Mouse (Mus musculus) liver, adult 2 months (tissue): Measurements from ENCODE around the gene Mia. TPM values are rescaled to one million over a fixed set of nuclear protein-coding genes. Genes with fewer than 3 reads are reported as not detected.
A peak's percentile ranks its signal among the peaks of the same experiment; 100 is the strongest.

Experiments used
- DNase-seq: peaks from one replicate; pipeline ENCODE4 v3.0.0-alpha.2; 2011; ENCODE audit warnings: low read depth, low spot score; ENCODE audit errors: extremely low read depth
- H3K27ac ChIP-seq: fragments of 200-500 bp; replicated peaks from 2 replicates; pipeline ENCODE4 v1.5.1; 2012; ENCODE audit warnings: low read depth, mild to moderate bottlenecking, control low read depth, inconsistent platforms, low read length; ENCODE audit not compliant: insufficient read depth
- H3K27me3 ChIP-seq: fragments of 200-500 bp; 2 replicates; pipeline ENCODE4 v1.6.1; 2012; ENCODE audit warnings: mild to moderate bottlenecking, moderate library complexity, low read length, inconsistent platforms; ENCODE audit not compliant: control insufficient read depth, insufficient read depth
- H3K36me3 ChIP-seq: fragments of 200-500 bp; 2 replicates; pipeline ENCODE4 v1.6.1; 2012; ENCODE audit warnings: low read length, inconsistent platforms; ENCODE audit not compliant: control insufficient read depth, insufficient read depth
- H3K4me1 ChIP-seq: fragments of 200-500 bp; 2 replicates; pipeline ENCODE4 v1.6.1; 2011; ENCODE audit warnings: low read length; ENCODE audit not compliant: control insufficient read depth, insufficient read depth
- H3K4me3 ChIP-seq: fragments of 200-500 bp; 2 replicates; pipeline ENCODE4 v1.5.1; 2011; ENCODE audit warnings: low read depth, mild to moderate bottlenecking, control low read depth, low read length, moderate library complexity; ENCODE audit not compliant: insufficient read depth
- H3K79me2 ChIP-seq: fragments of 200-500 bp; 2 replicates; pipeline ENCODE4 v1.6.1; 2012; ENCODE audit warnings: inconsistent platforms, mild to moderate bottlenecking, low read length, moderate library complexity; ENCODE audit not compliant: control insufficient read depth, insufficient read depth
- H3K9ac ChIP-seq: fragments of 200-500 bp; 2 replicates; pipeline ENCODE4 v1.6.1; 2012; ENCODE audit warnings: low read depth, mild to moderate bottlenecking, control low read depth, inconsistent platforms, low read length
- CTCF ChIP-seq: fragments of 200-500 bp; IDR thresholded peaks from 2 replicates; pipeline ENCODE4 v1.5.1; 2011; ENCODE audit warnings: low read depth, low read length, control low read depth
- POLR2A ChIP-seq: fragments of 200-500 bp; IDR thresholded peaks from 2 replicates; pipeline ENCODE4 v1.6.1; 2011; ENCODE audit warnings: low read length, control low read depth; ENCODE audit not compliant: insufficient read depth; ENCODE audit errors: extremely low read depth
- WGBS: fragments of 180-500 bp; shearing (Covaris S2); methylation state at CpG from one replicate; pipeline ENCODE4 v1.1.7; 2018; 5-methylcytosine and 5-hydroxymethylcytosine counted together
- polyA plus RNA-seq: library from polyadenylated mRNA; depleted of rRNA; stranded (reverse); fragments of >200 nt; gene quantifications from 2 replicates; pipeline ENCODE4 v1.2.3, GENCODE M21; 2012; rRNA removed
- total RNA-seq: library from RNA; depleted of rRNA; stranded (reverse); fragments of >200 nt; gene quantifications from 2 replicates; pipeline ENCODE4 v1.2.3, GENCODE M21; 2014; rRNA removed

Mia gene
- total RNA-seq (not detected in 2 replicates), polyA plus RNA-seq (0.67 and 1.1 TPM in 2 replicates)

GRCm38 (mm10) chr7:27180837-27181695 lies at the start of gene Mia, which contains the start of gene Gm21983:
Gene Mia (minus strand): TSS chr7:27181157.
Gene Gm21983 (minus strand): TSS chr7:27181086.
- peaks cover 19% of the 10 kb centered on the region for H3K4me1 ChIP-seq
- peak within 1 kb of the TSS; percentile 60 for H3K27ac ChIP-seq

DNA sequence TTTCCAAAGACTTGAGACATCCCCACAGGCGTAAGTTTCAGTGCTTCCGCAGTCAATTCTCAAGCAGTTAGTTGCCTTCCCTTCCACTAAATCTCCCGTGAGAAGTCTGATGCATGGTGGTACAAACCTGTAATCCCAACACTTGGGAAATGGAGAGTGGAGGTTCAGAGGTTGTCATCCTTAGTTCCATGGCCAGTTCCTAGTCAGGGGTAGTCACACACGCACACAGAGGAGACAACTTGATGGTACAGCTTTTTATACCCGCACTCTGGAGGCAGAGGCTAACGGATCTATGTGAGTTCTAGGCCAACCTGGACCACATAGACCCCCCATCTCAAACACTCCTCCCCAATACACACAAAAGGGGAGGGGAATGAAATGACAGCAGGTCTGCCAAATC lies 47.9 kb upstream of the Mia start:
- no peaks in the 10 kb centered on the region for H3K36me3 ChIP-seq
- H3K27me3 ChIP-seq: no peaks in the 10 kb centered on the region
- peak overlapping the region; percentile 73 for H3K4me3 ChIP-seq
- TF ChIP-seq CTCF (no peak), POLR2A (no peak)
- 11% methylated on average over 6 of the region's 6 CpGs for WGBS
- peak overlapping the region; percentile 86 for H3K9ac ChIP-seq
- peaks cover 27% of the 10 kb centered on the region for H3K4me1 ChIP-seq
- peaks cover 33% of the 10 kb centered on the region for H3K79me2 ChIP-seq
- DNase-seq: no peak
- peak overlapping the region; percentile 89 for H3K27ac ChIP-seq

More at GRCm38 (mm10) chr7:27180837-27181695, at the start of gene Mia, which contains the start of gene Gm21983:
- 76% methylated on average over 14 of the region's 14 CpGs for whole genome bisulfite sequencing
- Histone ChIP-seq H3K27me3 (no peaks in the 10 kb centered on the region), H3K79me2 (no peaks in the 10 kb centered on the region), H3K4me3 (no peak within 1 kb of the TSS), H3K36me3 (no peaks in the 10 kb centered on the region), H3K9ac (no peak within 1 kb of the TSS)
- DNase-seq: no peak
- no peak for TF ChIP-seq CTCF
- TF ChIP-seq POLR2A: no peak

DNA sequence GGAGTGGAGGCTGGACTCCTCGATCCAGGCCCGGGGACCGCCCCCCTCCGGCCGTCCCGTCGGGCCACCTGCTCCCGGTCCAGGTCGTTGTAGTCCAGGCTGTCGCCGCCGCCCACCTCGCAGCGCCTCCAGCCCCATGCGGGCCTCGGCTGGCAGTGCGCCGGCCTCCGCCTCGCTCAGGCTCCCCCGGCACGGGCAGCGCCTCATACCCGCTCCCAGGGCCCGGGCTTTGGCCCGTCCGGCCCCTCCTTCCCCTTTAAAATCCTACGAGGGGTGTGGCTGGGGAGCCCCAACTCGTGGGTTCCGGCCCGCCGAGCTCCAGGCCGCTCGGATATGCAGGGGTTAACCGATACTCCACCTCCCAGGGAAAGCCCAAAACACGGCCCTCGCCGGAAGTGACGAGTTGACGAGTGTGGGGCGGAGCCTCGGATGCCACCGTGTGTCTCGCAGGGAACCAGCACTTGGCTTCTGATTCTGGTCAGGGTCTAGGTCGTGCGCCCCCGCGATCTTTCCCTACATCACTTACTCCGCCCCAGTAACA lies 47.4 kb upstream of the Mia start, which contains the start of gene Itpkc:
Gene Itpkc, minus strand, starts transcription at position 381 of the 541 bp plus-strand sequence.
- TF ChIP-seq POLR2A: peak; percentile 86
- no peak for TF ChIP-seq CTCF

GRCm38 (mm10) chr7:27227676-27228075 lies 46.7 kb upstream of the Mia start:
- H3K79me2 ChIP-seq: peaks cover 36% of the 10 kb centered on the region
- peak overlapping the region; percentile 80 for H3K9ac ChIP-seq
- TF ChIP-seq POLR2A (no peak), CTCF (no peak)
- peak overlapping the region; percentile 72 for H3K27ac ChIP-seq
- under 1% methylated on average over 10 of the region's 10 CpGs for WGBS
- no peaks in the 10 kb centered on the region for H3K36me3 ChIP-seq
- peaks cover 27% of the 10 kb centered on the region for H3K4me1 ChIP-seq
- DNase-seq: peak; percentile 70
- H3K27me3 ChIP-seq: no peaks in the 10 kb centered on the region
- peak overlapping the region; percentile 73 for H3K4me3 ChIP-seq

More for the DNA sequence above, 47.4 kb upstream of the Mia start, which contains the start of gene Itpkc:
- Histone ChIP-seq H3K27ac (peak within 1 kb of the TSS; percentile 89), H3K9ac (peak within 1 kb of the TSS; percentile 86), H3K4me3 (peak within 1 kb of the TSS; percentile 73), H3K4me1 (peaks cover 27% of the 10 kb centered on the region), H3K79me2 (peaks cover 34% of the 10 kb centered on the region), H3K36me3 (no peaks in the 10 kb centered on the region), H3K27me3 (no peaks in the 10 kb centered on the region)
- DNase-seq: peak; percentile 90
- WGBS: 1% methylated on average over 48 of the region's 49 CpGs

GRCm38 (mm10) chr7:27227276-27227675 lies 46.3 kb upstream of the Mia start:
- no peaks in the 10 kb centered on the region for H3K36me3 ChIP-seq
- H3K4me1 ChIP-seq: peaks cover 25% of the 10 kb centered on the region
- H3K9ac ChIP-seq: peak overlapping the region; percentile 80
- H3K79me2 ChIP-seq: peaks cover 36% of the 10 kb centered on the region
- H3K4me3 ChIP-seq: peak overlapping the region; percentile 73
- H3K27me3 ChIP-seq: no peaks in the 10 kb centered on the region
- WGBS: 31% methylated on average over 9 of the region's 9 CpGs
- DNase-seq: no peak
- TF ChIP-seq CTCF: no peak
- H3K27ac ChIP-seq: peak overlapping the region; percentile 72
